Mouse (Mus musculus) MEL (cell line): ENCODE data around the gene Lsm7.

Source experiments
- CHD2 ChIP-seq: IDR thresholded peaks from 2 replicates; pipeline ENCODE4 v1.6.1; 2011; ENCODE audit warnings: low read length, improper control_type of control experiment
- CTCF ChIP-seq, 3 experiments: IDR thresholded peaks in 2 of 3; conservative IDR thresholded peaks in 1 of 3; 2 replicates each; pipeline ENCODE4 v1.5.1; 2011 to 2012; ENCODE audit warnings: low read length in 3 of 3, low read depth in 2 of 3, mild to moderate bottlenecking in 2 of 3, improper control_type of control experiment in 1 of 3, inconsistent platforms in 1 of 3, mixed read lengths in 1 of 3, moderate library complexity in 1 of 3; ENCODE audit not compliant: control insufficient read depth in 1 of 3, insufficient read depth in 1 of 3, poor library complexity in 1 of 3, severe bottlenecking in 1 of 3
- MYC ChIP-seq: IDR thresholded peaks from 2 replicates; pipeline ENCODE4 v1.6.1; 2011; ENCODE audit warnings: low read depth, mild to moderate bottlenecking, low read length, improper control_type of control experiment, moderate library complexity
- POLR2A ChIP-seq, 2 experiments: IDR thresholded peaks; 2 replicates each; pipeline ENCODE4 v1.6.1; 2011 to 2012; ENCODE audit warnings: low read length in 2 of 2, mild to moderate bottlenecking in 2 of 2, control low read depth in 1 of 2, improper control_type of control experiment in 1 of 2, low read depth in 1 of 2, moderate library complexity in 1 of 2; ENCODE audit not compliant: control insufficient read depth in 1 of 2, insufficient read depth in 1 of 2, poor library complexity in 1 of 2
- RAD21 ChIP-seq: IDR thresholded peaks from 2 replicates; pipeline ENCODE4 v1.6.1; 2011; ENCODE audit warnings: mild to moderate bottlenecking, low read depth, low read length, improper control_type of control experiment
- USF1 ChIP-seq: IDR thresholded peaks from 2 replicates; pipeline ENCODE4 v1.6.1; 2014; ENCODE audit warnings: low read depth, mild to moderate bottlenecking, inconsistent platforms, low read length, improper control_type of control experiment, moderate library complexity

DNA sequence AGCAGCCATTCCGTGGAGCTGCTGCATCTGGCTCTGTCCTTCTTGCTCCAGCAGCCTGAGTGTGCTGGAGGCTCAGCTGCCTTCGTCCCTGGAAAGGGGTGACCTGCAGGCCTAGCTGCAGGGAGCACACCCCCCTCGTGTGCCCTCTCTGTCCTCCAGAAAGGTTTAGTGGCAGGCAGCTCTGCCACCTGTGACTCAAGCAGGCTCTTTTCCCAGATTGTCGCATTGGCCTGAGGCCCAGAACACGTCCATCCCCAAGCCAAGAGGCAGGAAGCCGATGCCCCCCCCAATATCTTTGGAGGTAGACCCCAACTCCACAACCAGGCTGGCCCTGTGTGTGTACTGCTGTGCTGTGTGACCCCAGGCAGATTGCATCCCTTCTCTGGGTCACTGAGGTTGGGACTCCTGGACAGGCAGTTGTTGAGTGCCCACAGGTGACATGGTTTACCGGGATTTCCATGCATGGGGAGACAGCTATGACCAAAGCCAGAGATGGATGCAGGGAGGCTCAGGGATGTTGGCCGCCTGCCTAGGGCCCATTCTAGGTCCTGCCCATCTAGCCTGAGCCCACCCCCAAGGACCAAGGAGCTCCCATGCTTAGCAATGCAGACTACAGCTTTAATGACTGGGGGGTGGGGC lies 9.8 kb downstream of the Lsm7 start:
- TF ChIP-seq CTCF (IDR thresholded peaks at IDR 0.05 in 2 of 3, conservative IDR thresholded peaks at IDR 0.05 in 1 of 3; ENCODE audit: control insufficient read depth in 1 of 3, insufficient read depth in 1 of 3, low read depth in 2 of 3, low read length in 3 of 3, poor library complexity in 1 of 3, severe bottlenecking in 1 of 3) (no peak), POLR2A (IDR thresholded peaks at IDR 0.05; ENCODE audit: control insufficient read depth in 1 of 2, insufficient read depth in 1 of 2, low read depth in 1 of 2, low read length in 2 of 2, poor library complexity in 1 of 2) (no peak), USF1 (no peak), CHD2 (no peak), RAD21 (no peak), MYC (no peak)
